Mouse (Mus musculus) brown adipose tissue, adult 24 weeks (tissue): ENCODE results near the gene Olfr769. TPM values are rescaled to one million over a fixed set of nuclear protein-coding genes. Genes with fewer than 3 reads are reported as not detected.
"Not testable (repeated sequence)": the region's sequence is repeated elsewhere in the genome, so short reads cannot be mapped to it uniquely, and the experiment has no call there.

Experiments used
- H3K27ac ChIP-seq: fragments of 200-500 bp; replicated peaks from 2 replicates; pipeline ENCODE4 v1.5.1; 2012; ENCODE audit warnings: low read depth, mild to moderate bottlenecking, low read length
- H3K4me1 ChIP-seq: fragments of 200-500 bp; 2 replicates; pipeline ENCODE4 v1.6.1; 2012; ENCODE audit warnings: low read length, mixed read lengths; ENCODE audit not compliant: control insufficient read depth, insufficient read depth, insufficient read length
- H3K4me3 ChIP-seq: fragments of 200-500 bp; 2 replicates; pipeline ENCODE4 v1.5.1; 2012; ENCODE audit warnings: low read depth, mild to moderate bottlenecking, low read length, moderate library complexity; ENCODE audit not compliant: insufficient read depth
- polyA plus RNA-seq: library from polyadenylated mRNA; stranded (reverse); fragments of >200 nt; gene quantifications from 2 replicates; pipeline ENCODE4 v1.2.4, GENCODE M21; 2012; ENCODE audit not compliant: missing spikeins, insufficient read depth, insufficient read length

The Olfr769 gene
- polyA plus RNA-seq, result not detected in 2 replicates

DNA sequence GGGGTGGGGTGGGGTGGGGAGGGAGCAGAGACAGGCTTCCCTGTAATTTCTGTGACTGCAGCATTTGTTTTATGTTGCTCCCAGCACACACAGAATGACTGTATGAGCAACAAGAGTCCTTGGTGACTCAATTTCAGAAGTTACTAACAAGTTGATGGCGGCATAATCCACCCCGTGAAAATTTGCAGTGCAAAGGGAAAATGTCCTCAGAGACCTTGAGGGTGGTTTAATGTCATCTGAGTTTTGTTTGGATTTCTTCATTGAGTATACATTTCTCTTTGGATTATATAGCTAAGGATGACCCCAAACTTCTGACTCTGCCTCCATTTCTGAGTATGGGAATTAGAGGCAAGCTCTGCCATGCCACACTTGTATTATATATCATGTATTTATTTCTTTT lies at the start of gene Olfr769:
TSS of gene Olfr769 (minus strand) at position 101 of the 400 bp plus-strand sequence.
- Histone ChIP-seq H3K4me1 (no peaks in the 10 kb centered on the region), H3K4me3 (no peak within 1 kb of the TSS), H3K27ac (no peak within 1 kb of the TSS)

DNA sequence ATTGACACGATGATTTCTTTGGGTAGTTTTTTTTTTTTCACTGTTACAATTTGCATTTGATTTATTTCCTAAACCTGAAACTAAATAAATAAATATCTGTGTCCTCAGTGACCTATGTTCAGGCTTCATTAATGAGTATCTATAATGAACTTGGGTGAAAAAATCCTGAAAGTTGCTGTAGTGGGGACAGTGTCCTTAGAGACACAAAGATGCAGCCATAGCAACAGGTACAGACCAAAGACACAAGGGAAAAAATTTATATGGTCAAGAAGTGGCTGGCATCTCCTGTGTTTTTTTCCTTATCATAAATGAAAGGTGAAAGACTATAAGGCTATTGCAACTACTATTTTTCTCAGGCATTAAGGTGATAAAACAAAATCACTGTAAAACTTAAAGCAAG lies 47.0 kb upstream of the Olfr769 start, which contains the start of gene Olfr771:
TSS of gene Olfr771 (minus strand) at position 101 of the 400 bp plus-strand sequence.
- Histone ChIP-seq H3K4me3 (no peak within 1 kb of the TSS), H3K27ac (no peak within 1 kb of the TSS), H3K4me1 (no peaks in the 10 kb centered on the region)

DNA sequence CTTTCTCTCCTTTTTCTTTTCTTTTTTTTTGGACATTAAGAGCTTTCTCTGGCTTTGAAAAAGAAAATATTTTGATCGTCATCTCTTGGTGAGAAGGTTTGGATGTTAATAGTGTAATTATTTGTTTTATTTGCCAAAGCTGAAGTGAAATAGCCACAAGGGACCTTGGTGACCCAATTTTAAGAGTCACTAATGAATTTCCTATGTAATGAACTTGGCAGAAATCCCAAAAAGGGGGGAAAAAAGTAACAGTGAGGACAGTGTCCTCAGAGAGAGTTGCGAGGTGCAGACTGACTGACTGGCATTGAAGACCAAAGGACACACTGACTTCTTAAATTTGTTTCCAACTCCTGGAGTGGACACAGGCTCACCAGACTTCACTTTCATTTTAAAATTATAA lies 21.2 kb upstream of the Olfr769 start, which contains the start of gene Olfr770:
TSS of gene Olfr770 (minus strand) at position 101 of the 400 bp plus-strand sequence.
- no peak within 1 kb of the TSS for H3K27ac ChIP-seq
- H3K4me1 ChIP-seq, result no peaks in the 10 kb centered on the region
- no peak within 1 kb of the TSS for H3K4me3 ChIP-seq

DNA sequence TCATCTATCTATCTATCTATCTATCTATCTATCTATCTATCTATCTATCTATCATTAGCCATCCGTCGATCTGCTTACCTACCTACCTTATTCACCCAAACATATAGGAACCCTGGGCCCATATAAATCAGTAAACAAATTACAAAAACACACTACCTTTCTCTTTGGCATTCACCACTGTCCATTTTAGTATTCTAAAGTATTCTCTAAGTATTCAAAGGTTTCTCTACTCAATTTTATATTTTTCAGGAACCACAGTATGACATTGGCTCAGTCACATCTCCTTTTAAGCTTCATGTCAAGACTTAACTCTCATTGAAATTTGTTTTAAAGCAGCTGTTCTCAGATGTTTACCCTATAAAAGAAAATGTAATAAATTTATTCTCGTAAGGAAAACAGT lies 2.5 kb downstream of the Olfr769 start:
- Histone ChIP-seq H3K27ac (no peak overlapping the region), H3K4me1 (no peaks in the 10 kb centered on the region), H3K4me3 (no peak overlapping the region)

DNA sequence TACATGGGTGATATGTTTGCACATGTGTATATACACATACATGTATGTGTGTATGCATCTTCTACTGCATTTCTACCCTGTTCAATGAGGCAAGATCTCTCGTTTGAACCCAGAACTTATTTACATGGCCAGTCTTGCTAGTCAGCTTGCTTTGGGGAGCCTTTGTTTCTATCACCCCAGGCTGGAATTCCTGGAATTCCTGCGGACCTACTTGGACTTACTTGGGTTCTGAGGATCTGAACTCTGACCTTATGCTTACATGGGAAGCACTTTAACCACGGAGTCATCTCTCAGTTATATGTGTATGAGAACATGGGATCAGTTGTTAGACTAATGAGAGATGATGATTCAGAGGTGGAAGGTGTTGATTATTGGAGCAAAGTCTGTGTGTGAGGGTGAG lies 16.4 kb downstream of the Olfr769 start:
- no peaks in the 10 kb centered on the region for H3K4me1 ChIP-seq
- no peak overlapping the region for H3K4me3 ChIP-seq
- H3K27ac ChIP-seq, result no peak overlapping the region

DNA sequence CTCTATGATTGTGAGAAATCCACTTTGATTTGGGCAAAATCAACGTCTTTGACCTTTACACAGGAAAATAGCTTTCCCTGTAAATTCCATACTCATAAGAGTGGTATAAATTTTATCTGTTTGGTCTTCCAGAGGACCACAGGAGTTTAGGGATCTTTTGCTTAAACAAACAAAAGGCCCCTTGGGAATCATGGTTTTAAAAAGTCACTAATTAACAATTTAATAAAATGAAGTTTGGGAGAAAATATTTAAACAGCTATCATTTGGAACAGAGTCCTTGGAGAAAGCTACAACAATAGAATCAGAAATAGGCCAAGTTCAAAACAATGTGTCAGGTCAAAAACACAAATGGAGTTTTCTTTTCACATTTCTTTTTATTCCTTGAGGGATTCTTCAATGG lies 18.4 kb downstream of the Olfr769 start, which contains the start of gene Olfr768:
TSS of gene Olfr768 (minus strand) at position 101 of the 400 bp plus-strand sequence.
- no peaks in the 10 kb centered on the region for H3K4me1 ChIP-seq
- H3K4me3 ChIP-seq, result no peak within 1 kb of the TSS
- no peak within 1 kb of the TSS for H3K27ac ChIP-seq

DNA sequence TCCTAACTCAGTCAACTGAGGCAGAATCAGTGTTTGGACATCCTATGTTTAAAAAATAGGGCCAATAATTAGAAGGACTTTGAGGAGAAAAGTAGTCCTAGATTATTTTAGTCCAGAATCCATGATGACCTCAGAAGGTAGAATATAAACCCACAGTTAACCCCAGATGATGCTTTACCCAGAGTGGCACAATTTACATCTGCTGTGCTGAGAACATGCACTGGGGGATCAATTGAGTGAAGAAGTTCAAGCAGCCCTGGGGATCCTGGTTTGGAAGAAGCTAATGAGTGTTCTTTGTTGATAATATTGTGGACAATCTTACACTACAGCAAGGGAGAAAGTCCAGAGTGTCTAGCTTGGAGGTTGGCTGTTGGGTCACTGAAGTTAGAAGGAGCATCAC lies 34.9 kb downstream of the Olfr769 start, which contains the start of gene Olfr767:
TSS of gene Olfr767 (minus strand) at position 101 of the 400 bp plus-strand sequence.
- not testable (repeated sequence) for H3K27ac ChIP-seq, H3K4me3 ChIP-seq, H3K4me1 ChIP-seq

DNA sequence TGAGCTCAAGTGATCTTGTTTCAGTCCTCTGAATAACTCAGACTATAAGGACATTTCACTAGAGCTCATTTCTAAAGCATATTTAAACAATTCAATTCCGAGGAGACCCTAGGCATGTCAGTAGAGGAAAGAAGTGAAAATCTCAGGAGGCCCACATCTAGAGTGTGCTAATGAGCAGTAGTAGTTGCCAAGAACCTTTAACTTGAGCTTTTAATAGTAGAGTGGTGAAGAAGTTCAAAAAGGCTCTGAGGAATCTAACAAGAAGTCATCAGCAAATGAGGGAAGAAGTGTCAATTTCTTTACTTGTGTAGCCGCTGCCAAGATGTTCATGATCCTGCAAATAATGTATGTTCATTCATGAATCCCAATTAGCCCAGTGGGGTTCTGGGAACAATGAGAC lies 48.8 kb downstream of the Olfr769 start, which contains the start of gene Olfr766-ps1:
TSS of gene Olfr766-ps1 (minus strand) at position 101 of the 400 bp plus-strand sequence.
- no peak within 1 kb of the TSS for H3K27ac ChIP-seq
- H3K4me1 ChIP-seq, result no peaks in the 10 kb centered on the region
- no peak within 1 kb of the TSS for H3K4me3 ChIP-seq

Other genes with a start within 250 kb of the Olfr769 start
- gene Gdf11, start 226.1 kb downstream of the Olfr769 start, polyA plus RNA-seq, result 1.0 and 1.3 TPM in 2 replicates
- 59.5 and 73.6 TPM in 2 replicates for gene Cd63, start 216.9 kb downstream of the Olfr769 start, polyA plus RNA-seq
- 10.9 and 11.5 TPM in 2 replicates for gene Rdh5, start 195.0 kb downstream of the Olfr769 start, polyA plus RNA-seq
- gene Bloc1s1, start 193.8 kb downstream of the Olfr769 start, polyA plus RNA-seq, result 297 and 417 TPM in 2 replicates
- gene Itga7, start 184.0 kb downstream of the Olfr769 start, polyA plus RNA-seq, result 23.2 and 28.5 TPM in 2 replicates
- not detected in 2 replicates for gene Mettl7b, start 156.9 kb downstream of the Olfr769 start, polyA plus RNA-seq
- not detected in 2 replicates for gene Olfr9, start 128.4 kb downstream of the Olfr769 start, polyA plus RNA-seq
- gene Olfr763, start 107.1 kb downstream of the Olfr769 start, polyA plus RNA-seq, result not detected in 2 replicates
- not detected in 2 replicates for gene Olfr764-ps1, start 78.0 kb downstream of the Olfr769 start, polyA plus RNA-seq
- gene Olfr765, start 67.9 kb downstream of the Olfr769 start, polyA plus RNA-seq, result not detected in 2 replicates
- not detected in 2 replicates for gene Olfr766-ps1, start 48.9 kb downstream of the Olfr769 start, polyA plus RNA-seq
- not detected in 2 replicates for gene Olfr767, start 35.0 kb downstream of the Olfr769 start, polyA plus RNA-seq
- gene Olfr768, start 18.5 kb downstream of the Olfr769 start, polyA plus RNA-seq, result not detected in 2 replicates
- gene Olfr770, start 21.1 kb upstream of the Olfr769 start, polyA plus RNA-seq, result not detected in 2 replicates
- not detected in 2 replicates for gene Olfr771, start 46.9 kb upstream of the Olfr769 start, polyA plus RNA-seq
- not detected in 2 replicates for gene Olfr772, start 60.1 kb upstream of the Olfr769 start, polyA plus RNA-seq
- gene Olfr773, start 69.6 kb upstream of the Olfr769 start, polyA plus RNA-seq, result not detected in 2 replicates
- not detected in 2 replicates for gene Olfr774, start 118.3 kb upstream of the Olfr769 start, polyA plus RNA-seq
- gene Olfr775, start 130.6 kb upstream of the Olfr769 start, polyA plus RNA-seq, result not detected in 2 replicates
- not detected in 2 replicates for gene Olfr776, start 141.3 kb upstream of the Olfr769 start, polyA plus RNA-seq
- not detected in 2 replicates for gene Olfr777, start 153.6 kb upstream of the Olfr769 start, polyA plus RNA-seq
- gene Olfr780, start 200.3 kb upstream of the Olfr769 start, polyA plus RNA-seq, result not detected in 2 replicates
- not detected in 2 replicates for gene Olfr781, start 211.0 kb upstream of the Olfr769 start, polyA plus RNA-seq
- not detected in 2 replicates for gene Olfr782, start 231.0 kb upstream of the Olfr769 start, polyA plus RNA-seq